Mouse (Mus musculus) forebrain, embryonic 14.5 days (tissue): Measurements from ENCODE around the gene Eif5b. TPM values are rescaled to one million over a fixed set of nuclear protein-coding genes. Genes with fewer than 3 reads are reported as not detected.

Experiments used
- ATAC-seq: fragments of 200-750 bp; cut with Nextera tagmentation; 2 replicates; pipeline ENCODE4 v1.8.0; 2017; ENCODE audit warnings: mild to moderate bottlenecking, moderate library complexity
- DNase-seq: peaks from one replicate; pipeline ENCODE4 v3.0.0-alpha.2; 2015; ENCODE audit warnings: low spot score
- H3K27ac ChIP-seq: fragments of 300-500 bp; sonication (generic); 2 replicates; pipeline ENCODE4 v1.5.1; 2014; ENCODE audit warnings: low read depth, mild to moderate bottlenecking, control low read depth, low read length, moderate library complexity
- H3K27me3 ChIP-seq: fragments of 300-500 bp; sonication (generic); replicated peaks from 2 replicates; pipeline ENCODE4 v1.6.1; 2014; ENCODE audit warnings: low read length, control low read depth, mixed read lengths; ENCODE audit not compliant: control insufficient read depth, insufficient read depth
- H3K36me3 ChIP-seq: fragments of 300-500 bp; sonication (generic); 2 replicates; pipeline ENCODE4 v1.6.1; 2014; ENCODE audit warnings: low read length, control low read depth; ENCODE audit not compliant: control insufficient read depth, insufficient read depth
- H3K4me1 ChIP-seq: fragments of 300-500 bp; sonication (generic); 2 replicates; pipeline ENCODE4 v1.6.1; 2014; ENCODE audit warnings: antibody characterized with exemption, low read length, control low read depth; ENCODE audit not compliant: control insufficient read depth, insufficient read depth
- H3K4me2 ChIP-seq: fragments of 300-500 bp; sonication (generic); 2 replicates; pipeline ENCODE4 v1.6.1; 2014; ENCODE audit warnings: mild to moderate bottlenecking, control low read depth, low read length
- H3K4me3 ChIP-seq: fragments of 300-500 bp; sonication (generic); 2 replicates; pipeline ENCODE4 v1.5.1; 2014; ENCODE audit warnings: low read depth, low read length, control low read depth
- H3K9ac ChIP-seq: fragments of 300-500 bp; sonication (generic); 2 replicates; pipeline ENCODE4 v1.6.1; 2014; ENCODE audit warnings: mild to moderate bottlenecking, low read length, control low read depth, moderate library complexity
- H3K9me3 ChIP-seq: fragments of 300-500 bp; sonication (generic); replicated peaks from 2 replicates; pipeline ENCODE4 v1.6.1; 2016; ENCODE audit warnings: low read length, control low read depth, mixed read lengths; ENCODE audit not compliant: control insufficient read depth
- WGBS: fragments of 180-500 bp; shearing (Covaris S2); extraction: QIAGEN DNeasy Blood & Tissue Kit; methylation state at CpG from one replicate; pipeline ENCODE4 v1.1.7; 2014; 5-methylcytosine and 5-hydroxymethylcytosine counted together
- polyA plus RNA-seq: library from polyadenylated mRNA; unstranded; fragments of >200 nt; fragmentation: Nextera tagmentation; extraction: Ambion mirVana; gene quantifications from 2 replicates; pipeline ENCODE4 v1.2.1, GENCODE M21; 2014

Gene Eif5b
- polyA plus RNA-seq, 1 experiment from 2014 or later, result 17.3 TPM

DNA sequence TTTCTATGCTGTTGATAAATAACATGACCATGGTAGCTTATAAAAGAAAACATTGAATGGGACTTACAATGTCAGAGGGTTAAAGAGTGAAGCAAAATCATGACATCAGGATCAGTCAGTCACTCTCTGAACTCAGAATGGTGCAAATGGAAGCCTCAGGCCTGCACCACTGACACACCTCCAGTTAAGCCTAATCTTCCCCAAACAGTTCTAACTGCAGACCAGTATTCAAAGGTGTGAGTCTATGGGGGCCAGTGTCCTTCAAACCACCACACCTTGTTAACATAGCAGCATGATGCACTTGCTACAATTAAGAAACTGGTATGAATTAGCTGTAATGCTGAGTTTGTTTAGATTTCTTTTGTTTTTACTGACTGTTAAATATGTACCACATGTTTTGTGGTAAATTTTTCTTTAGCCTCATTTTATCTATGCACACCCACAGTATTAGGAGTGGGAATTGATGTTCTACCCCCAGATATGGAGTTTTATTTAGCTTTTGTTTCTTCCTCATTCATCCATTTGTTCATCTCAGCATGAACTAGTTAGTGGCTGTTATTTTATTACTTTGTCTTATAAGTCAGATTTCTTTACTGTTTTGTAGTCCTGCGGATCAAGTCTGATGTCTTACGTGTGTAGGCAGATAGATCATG is 16.9 kb downstream of the Eif5b start:
- no peaks in the 10 kb centered on the region for H3K27me3 ChIP-seq
- no peaks in the 10 kb centered on the region for H3K9me3 ChIP-seq
- no peak overlapping the region for H3K4me3 ChIP-seq
- no peak overlapping the region for H3K4me2 ChIP-seq
- WGBS, result 90% methylated on average over 2 of the region's 2 CpGs
- peaks cover 16% of the 10 kb centered on the region for H3K36me3 ChIP-seq
- DNase-seq, result no peak
- ATAC-seq, result no peak
- no peak overlapping the region for H3K27ac ChIP-seq
- H3K9ac ChIP-seq, result no peak overlapping the region
- H3K4me1 ChIP-seq, result no peaks in the 10 kb centered on the region

DNA sequence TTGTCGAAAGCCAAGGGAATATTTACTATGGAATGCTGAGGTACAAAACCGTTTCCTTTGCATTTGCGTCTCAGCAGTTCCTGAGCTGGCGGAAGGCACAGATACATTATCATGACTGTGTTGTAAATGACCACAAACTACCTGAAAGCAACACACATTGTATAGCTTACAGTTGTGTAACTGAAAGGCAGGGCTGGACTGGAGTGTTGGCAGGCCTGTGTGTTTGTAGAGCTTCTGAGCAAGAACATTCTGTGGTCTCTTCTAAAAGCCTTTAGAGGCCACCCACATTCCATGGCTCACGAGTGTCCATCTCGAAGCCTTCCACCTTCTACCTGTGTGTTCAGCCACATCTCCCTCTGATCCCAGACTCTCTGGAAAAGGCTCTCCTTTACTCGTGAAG is 29.5 kb downstream of the Eif5b start:
- ATAC-seq (no peak), DNase-seq (no peak)
- Histone ChIP-seq H3K4me3 (no peak overlapping the region), H3K9me3 (no peaks in the 10 kb centered on the region), H3K4me1 (no peaks in the 10 kb centered on the region), H3K27me3 (no peaks in the 10 kb centered on the region), H3K36me3 (peaks cover 34% of the 10 kb centered on the region), H3K9ac (no peak overlapping the region), H3K4me2 (no peak overlapping the region), H3K27ac (no peak overlapping the region)
- 91% methylated on average over 7 of the region's 7 CpGs for WGBS

DNA sequence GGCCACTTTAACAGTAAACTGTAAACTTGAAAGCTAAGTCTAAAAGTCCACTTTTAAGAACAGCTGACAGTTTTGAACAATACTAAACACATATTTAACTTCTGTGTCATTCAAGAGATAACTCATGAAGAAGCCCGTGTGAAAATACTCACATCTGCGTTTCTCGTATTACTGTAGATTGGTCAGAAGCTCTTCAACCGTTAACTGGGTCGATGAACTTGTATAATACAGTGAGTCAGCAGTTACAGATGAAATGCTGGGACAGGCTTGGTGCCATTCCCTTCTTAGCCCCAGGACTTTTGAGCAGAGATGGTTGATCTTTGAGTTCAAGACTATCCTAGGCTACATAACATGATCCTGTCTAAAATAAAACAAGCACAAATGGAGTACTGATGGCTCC is 33.6 kb downstream of the Eif5b start:
- no peaks in the 10 kb centered on the region for H3K27me3 ChIP-seq
- DNase-seq (no peak), ATAC-seq (no peak)
- no peaks in the 10 kb centered on the region for H3K9me3 ChIP-seq
- no peaks in the 10 kb centered on the region for H3K4me1 ChIP-seq
- no peak overlapping the region for H3K27ac ChIP-seq
- no peak overlapping the region for H3K4me3 ChIP-seq
- no peak overlapping the region for H3K9ac ChIP-seq
- no peak overlapping the region for H3K4me2 ChIP-seq
- whole genome bisulfite sequencing, result 95% methylated on average over 5 of the region's 5 CpGs
- peaks cover 45% of the 10 kb centered on the region for H3K36me3 ChIP-seq

DNA sequence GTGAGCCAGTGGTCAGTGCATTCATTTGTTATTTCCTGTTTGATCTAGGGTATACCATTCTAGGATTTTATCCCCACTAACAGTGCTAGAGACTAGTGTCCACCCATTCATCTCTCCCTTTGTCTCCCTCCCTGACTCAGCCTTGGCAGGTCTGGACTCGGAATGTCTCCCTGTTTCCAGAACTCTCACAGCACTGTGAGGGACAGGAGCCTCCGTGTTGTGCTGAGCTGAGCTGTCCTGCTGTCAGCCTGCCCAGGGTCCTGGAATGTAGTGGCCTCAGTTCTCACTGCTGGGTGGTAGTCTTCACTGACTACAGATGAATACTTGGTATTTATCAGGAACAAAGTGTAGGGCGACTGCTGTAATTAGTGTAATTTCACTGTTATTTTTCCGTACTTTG is 37.7 kb downstream of the Eif5b start:
- H3K4me1 ChIP-seq, result no peaks in the 10 kb centered on the region
- no peaks in the 10 kb centered on the region for H3K9me3 ChIP-seq
- H3K36me3 ChIP-seq, result peaks cover 77% of the 10 kb centered on the region
- no peaks in the 10 kb centered on the region for H3K27me3 ChIP-seq
- H3K4me2 ChIP-seq, result no peak overlapping the region
- H3K4me3 ChIP-seq, result no peak overlapping the region
- 89% methylated on average over 4 of the region's 4 CpGs for WGBS
- no peak overlapping the region for H3K27ac ChIP-seq
- H3K9ac ChIP-seq, result no peak overlapping the region
- ATAC-seq, result no peak
- no peak for DNase-seq

DNA sequence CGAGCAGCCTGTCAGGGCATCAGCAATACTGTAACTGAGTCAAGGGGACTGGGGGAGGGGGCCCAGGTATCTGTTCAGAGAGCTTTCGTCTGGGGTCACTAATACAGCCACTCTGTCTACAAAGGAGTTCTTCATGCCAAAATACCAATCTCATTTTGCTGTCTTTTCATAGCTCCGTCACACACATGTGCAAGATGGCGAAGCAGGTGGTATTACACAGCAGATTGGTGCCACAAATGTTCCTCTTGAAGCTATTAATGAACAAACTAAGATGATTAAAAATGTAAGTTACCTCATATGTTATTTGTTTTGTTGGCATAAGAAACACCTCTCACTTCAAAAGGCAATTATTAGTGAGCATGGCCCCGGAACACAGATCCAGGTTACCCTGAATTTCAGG is 39.6 kb downstream of the Eif5b start:
- Histone ChIP-seq H3K4me3 (no peak overlapping the region), H3K9ac (no peak overlapping the region), H3K4me1 (no peaks in the 10 kb centered on the region), H3K4me2 (no peak overlapping the region), H3K27ac (no peak overlapping the region), H3K9me3 (no peaks in the 10 kb centered on the region), H3K27me3 (no peaks in the 10 kb centered on the region), H3K36me3 (peaks cover 85% of the 10 kb centered on the region)
- 88% methylated on average over 5 of the region's 5 CpGs for WGBS
- DNase-seq (no peak), ATAC-seq (no peak)

DNA sequence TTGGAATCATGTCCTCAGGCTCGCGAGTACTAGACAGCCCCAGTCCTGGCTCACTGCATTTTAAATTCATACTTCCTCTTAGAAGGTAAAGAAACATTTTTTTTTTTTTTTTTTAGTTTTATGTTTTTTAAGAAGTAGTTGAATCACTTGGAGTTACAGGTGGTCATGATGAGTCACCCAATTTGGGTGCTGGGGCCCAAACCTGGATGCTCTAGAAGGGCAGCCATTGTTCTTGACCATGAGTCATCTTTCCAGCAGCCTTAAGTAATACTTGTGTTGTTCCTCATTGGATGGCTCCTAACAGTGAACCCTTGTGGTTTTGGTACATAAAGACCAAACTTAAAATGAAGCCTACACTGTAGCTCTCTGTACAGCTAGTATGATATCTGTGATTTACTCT is 41.1 kb downstream of the Eif5b start:
- peaks cover 80% of the 10 kb centered on the region for H3K36me3 ChIP-seq
- H3K27ac ChIP-seq, result no peak overlapping the region
- H3K4me3 ChIP-seq, result no peak overlapping the region
- WGBS, result 98% methylated on average over 2 of the region's 2 CpGs
- DNase-seq, result no peak
- ATAC-seq, result no peak
- H3K4me1 ChIP-seq, result no peaks in the 10 kb centered on the region
- no peak overlapping the region for H3K4me2 ChIP-seq
- no peaks in the 10 kb centered on the region for H3K9me3 ChIP-seq
- H3K27me3 ChIP-seq, result no peaks in the 10 kb centered on the region
- no peak overlapping the region for H3K9ac ChIP-seq

- ATAC-seq (no peak), DNase-seq (peak; percentile 19)
- Histone ChIP-seq H3K4me1 (no peaks in the 10 kb centered on the region), H3K36me3 (peaks cover 86% of the 10 kb centered on the region), H3K9me3 (no peaks in the 10 kb centered on the region), H3K9ac (no peak overlapping the region), H3K27ac (no peak overlapping the region), H3K4me3 (no peak overlapping the region), H3K27me3 (no peaks in the 10 kb centered on the region), H3K4me2 (no peak overlapping the region)
- WGBS, result 95% methylated on average over 3 of the region's 3 CpGs
Observed at GRCm38 (mm10) chr1:38048121-38048520, 50.3 kb downstream of the Eif5b start.

- no peak overlapping the region for H3K4me2 ChIP-seq
- 75% methylated on average over 4 of the region's 4 CpGs for WGBS
- no peak overlapping the region for H3K9ac ChIP-seq
- H3K9me3 ChIP-seq, result no peaks in the 10 kb centered on the region
- no peaks in the 10 kb centered on the region for H3K27me3 ChIP-seq
- ATAC-seq (no peak), DNase-seq (no peak)
- H3K36me3 ChIP-seq, result peaks cover 100% of the 10 kb centered on the region
- no peak overlapping the region for H3K27ac ChIP-seq
- no peaks in the 10 kb centered on the region for H3K4me1 ChIP-seq
- H3K4me3 ChIP-seq, result no peak overlapping the region
Observed at GRCm38 (mm10) chr1:38049562-38049961, 51.8 kb downstream of the Eif5b start.

DNA sequence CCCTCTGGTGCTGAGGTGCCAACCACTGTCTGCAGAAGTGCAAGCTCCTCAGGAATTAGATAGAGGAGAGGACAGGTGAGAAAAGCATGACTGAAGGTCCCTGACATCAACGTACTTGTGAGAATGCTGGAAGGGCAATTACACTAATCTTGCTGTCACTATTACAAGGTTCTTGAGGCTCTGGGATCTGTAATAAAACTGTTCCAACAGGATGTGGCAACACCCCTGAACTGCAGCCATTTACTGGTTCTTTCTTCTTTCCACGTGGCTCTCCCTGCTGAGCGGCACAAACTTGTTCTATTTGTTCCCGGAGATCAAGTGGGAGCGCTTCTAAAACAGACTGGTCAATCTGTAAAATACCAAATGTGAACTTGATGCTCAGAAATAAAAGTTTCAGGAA is 57.4 kb downstream of the Eif5b start:
- Histone ChIP-seq H3K27me3 (no peaks in the 10 kb centered on the region), H3K4me2 (no peak overlapping the region)
- no peak for DNase-seq

More for the DNA sequence above, 57.4 kb downstream of the Eif5b start:
- Histone ChIP-seq H3K4me1 (no peaks in the 10 kb centered on the region), H3K4me3 (no peak overlapping the region), H3K27ac (no peak overlapping the region), H3K36me3 (peaks cover 93% of the 10 kb centered on the region), H3K9me3 (no peaks in the 10 kb centered on the region), H3K9ac (no peak overlapping the region)
- WGBS, result 87% methylated on average over 5 of the region's 5 CpGs
- no peak for ATAC-seq
